Mouse (Mus musculus): Measurements from ENCODE around the gene Nectin2. TPM values are rescaled to one million over a fixed set of nuclear protein-coding genes. Genes with fewer than 3 reads are reported as not detected.

Gene Nectin2
- polyA plus RNA-seq, 1 experiment from 2014 or later = 86.6 TPM

GRCm38 (mm10) chr7:19768251-19768650 lies 18.0 kb upstream of the Nectin2 start:
- Histone ChIP-seq H3K4me2 (replicated peaks) (peak overlapping the region; percentile 65), H3K4me3 (replicated peaks) (peak overlapping the region; percentile 46), H3K36me3 (peaks cover 21% of the 10 kb centered on the region), H3K9ac (no peak overlapping the region; the same call in 1 of the 2 replicates), H3K27ac (replicated peaks) (no peak overlapping the region), H3K4me1 (peaks cover 29% of the 10 kb centered on the region), H3K9me3 (replicated peaks) (no peaks in the 10 kb centered on the region), H3K27me3 (no peaks in the 10 kb centered on the region)
- WGBS = 54% methylated on average over 14 of the region's 14 CpGs
- ATAC-seq (ENCODE audit: insufficient number of reproducible peaks, low FRiP score, low TSS enrichment, low read depth) = no peak

- no peak overlapping the region for H3K9ac ChIP-seq
- peaks cover 33% of the 10 kb centered on the region for H3K36me3 ChIP-seq
- H3K27me3 ChIP-seq = no peaks in the 10 kb centered on the region
- no peak overlapping the region for H3K27ac ChIP-seq (replicated peaks)
- no peak overlapping the region for H3K4me3 ChIP-seq (replicated peaks)
- peaks cover 9% of the 10 kb centered on the region for H3K4me1 ChIP-seq
- 89% methylated on average over 9 of the region's 9 CpGs for WGBS
- no peak for ATAC-seq (ENCODE audit: insufficient number of reproducible peaks, low FRiP score, low TSS enrichment, low read depth)
- H3K4me2 ChIP-seq (replicated peaks) = no peak overlapping the region
- H3K9me3 ChIP-seq (replicated peaks) = no peaks in the 10 kb centered on the region
Measured at GRCm38 (mm10) chr7:19764581-19764980, 14.3 kb upstream of the Nectin2 start.

- no peak overlapping the region for H3K27ac ChIP-seq (replicated peaks)
- 70% methylated on average over 13 of the region's 13 CpGs for WGBS
- no peak for ATAC-seq (ENCODE audit: insufficient number of reproducible peaks, low FRiP score, low TSS enrichment, low read depth)
Measured at GRCm38 (mm10) chr7:19763829-19764477, 13.7 kb upstream of the Nectin2 start.

GRCm38 (mm10) chr7:19762283-19762682 lies 12.0 kb upstream of the Nectin2 start:
- Histone ChIP-seq H3K4me2 (replicated peaks) (no peak overlapping the region), H3K9ac (no peak overlapping the region), H3K27me3 (no peaks in the 10 kb centered on the region), H3K4me3 (replicated peaks) (no peak overlapping the region), H3K4me1 (no peaks in the 10 kb centered on the region), H3K27ac (replicated peaks) (no peak overlapping the region), H3K9me3 (replicated peaks) (no peaks in the 10 kb centered on the region), H3K36me3 (peaks cover 51% of the 10 kb centered on the region)
- WGBS = 81% methylated on average over 11 of the region's 11 CpGs
- ATAC-seq (ENCODE audit: insufficient number of reproducible peaks, low FRiP score, low TSS enrichment, low read depth) = no peak

More at GRCm38 (mm10) chr7:19763829-19764477, 13.7 kb upstream of the Nectin2 start:
- no peak overlapping the region for H3K4me2 ChIP-seq (replicated peaks)
- H3K9me3 ChIP-seq (replicated peaks) = no peaks in the 10 kb centered on the region
- no peak overlapping the region for H3K9ac ChIP-seq
- H3K27me3 ChIP-seq = no peaks in the 10 kb centered on the region
- peaks cover 3% of the 10 kb centered on the region for H3K4me1 ChIP-seq
- peaks cover 39% of the 10 kb centered on the region for H3K36me3 ChIP-seq
- no peak overlapping the region for H3K4me3 ChIP-seq (replicated peaks)

- WGBS = 85% methylated on average over 13 of the region's 13 CpGs
- Histone ChIP-seq H3K4me3 (replicated peaks) (no peak overlapping the region), H3K27ac (replicated peaks) (no peak overlapping the region), H3K36me3 (peaks cover 43% of the 10 kb centered on the region), H3K4me1 (peaks cover 6% of the 10 kb centered on the region; the same call in 1 of the 2 replicates), H3K9ac (no peak overlapping the region), H3K4me2 (replicated peaks) (no peak overlapping the region), H3K9me3 (replicated peaks) (no peaks in the 10 kb centered on the region), H3K27me3 (no peaks in the 10 kb centered on the region)
- no peak for ATAC-seq (ENCODE audit: insufficient number of reproducible peaks, low FRiP score, low TSS enrichment, low read depth)
Measured at GRCm38 (mm10) chr7:19760021-19760420, 9.7 kb upstream of the Nectin2 start.

- no peak for ATAC-seq (ENCODE audit: insufficient number of reproducible peaks, low FRiP score, low TSS enrichment, low read depth)
- H3K36me3 ChIP-seq = peaks cover 35% of the 10 kb centered on the region
Measured at GRCm38 (mm10) chr7:19758623-19759022, 8.3 kb upstream of the Nectin2 start.

GRCm38 (mm10) chr7:19755851-19756786 lies 5.8 kb upstream of the Nectin2 start:
- H3K4me2 ChIP-seq (replicated peaks) = no peak overlapping the region
- H3K4me3 ChIP-seq (replicated peaks) = no peak overlapping the region
- H3K36me3 ChIP-seq = peaks cover 29% of the 10 kb centered on the region
- ATAC-seq (ENCODE audit: insufficient number of reproducible peaks, low FRiP score, low TSS enrichment, low read depth) = no peak
- H3K9ac ChIP-seq = no peak overlapping the region
- H3K27ac ChIP-seq (replicated peaks) = 0 out of 2 replicates have a peak overlapping the region, but pooled peaks have one; percentile 25
- H3K9me3 ChIP-seq (replicated peaks) = no peaks in the 10 kb centered on the region
- no peaks in the 10 kb centered on the region for H3K27me3 ChIP-seq
- 70% methylated on average over 23 of the region's 24 CpGs for WGBS
- H3K4me1 ChIP-seq = peaks cover 11% of the 10 kb centered on the region

More at GRCm38 (mm10) chr7:19758623-19759022, 8.3 kb upstream of the Nectin2 start:
- no peak overlapping the region for H3K9ac ChIP-seq
- WGBS = 90% methylated on average over 13 of the region's 13 CpGs
- no peak overlapping the region for H3K4me3 ChIP-seq (replicated peaks)
- no peaks in the 10 kb centered on the region for H3K9me3 ChIP-seq (replicated peaks)
- H3K27me3 ChIP-seq = no peaks in the 10 kb centered on the region
- no peak overlapping the region for H3K27ac ChIP-seq (replicated peaks)
- H3K4me2 ChIP-seq (replicated peaks) = no peak overlapping the region
- H3K4me1 ChIP-seq = peaks cover 7% of the 10 kb centered on the region; the same call in 1 of the 2 replicates

GRCm38 (mm10) chr7:19755008-19755407 lies 4.7 kb upstream of the Nectin2 start:
- H3K27ac ChIP-seq (replicated peaks) = no peak overlapping the region
- no peak overlapping the region for H3K4me2 ChIP-seq (replicated peaks)
- no peak overlapping the region for H3K9ac ChIP-seq
- no peak for ATAC-seq (ENCODE audit: insufficient number of reproducible peaks, low FRiP score, low TSS enrichment, low read depth)
- 82% methylated on average over 2 of the region's 2 CpGs for WGBS
- H3K27me3 ChIP-seq = no peaks in the 10 kb centered on the region
- peaks cover 26% of the 10 kb centered on the region for H3K36me3 ChIP-seq
- peaks cover 20% of the 10 kb centered on the region for H3K4me1 ChIP-seq
- H3K9me3 ChIP-seq (replicated peaks) = no peaks in the 10 kb centered on the region
- H3K4me3 ChIP-seq (replicated peaks) = no peak overlapping the region

- 0 out of 2 replicates have a peak overlapping the region, but pooled peaks have one; percentile 7 for H3K27ac ChIP-seq (replicated peaks)
- no peak overlapping the region for H3K4me3 ChIP-seq (replicated peaks)
- H3K4me2 ChIP-seq (replicated peaks) = no peak overlapping the region
- 66% methylated on average over 1 of the region's 1 CpGs for whole genome bisulfite sequencing
- no peak overlapping the region for H3K9ac ChIP-seq
- peaks cover 17% of the 10 kb centered on the region for H3K36me3 ChIP-seq
- no peaks in the 10 kb centered on the region for H3K9me3 ChIP-seq (replicated peaks)
- no peak for ATAC-seq (ENCODE audit: insufficient number of reproducible peaks, low FRiP score, low TSS enrichment, low read depth)
- peaks cover 20% of the 10 kb centered on the region for H3K4me1 ChIP-seq
- H3K27me3 ChIP-seq = no peaks in the 10 kb centered on the region
Measured at GRCm38 (mm10) chr7:19754065-19754464, 3.8 kb upstream of the Nectin2 start.

- Histone ChIP-seq H3K36me3 (peaks cover 13% of the 10 kb centered on the region), H3K4me1 (peaks cover 20% of the 10 kb centered on the region), H3K9ac (no peak overlapping the region), H3K4me3 (replicated peaks) (no peak overlapping the region), H3K9me3 (replicated peaks) (no peaks in the 10 kb centered on the region), H3K27me3 (no peaks in the 10 kb centered on the region), H3K27ac (replicated peaks) (peak overlapping the region; percentile 7; the same call in 1 of the 2 replicates), H3K4me2 (replicated peaks) (no peak overlapping the region)
- ATAC-seq (ENCODE audit: insufficient number of reproducible peaks, low FRiP score, low TSS enrichment, low read depth) = no peak
- WGBS = 58% methylated on average over 7 of the region's 7 CpGs
Measured at GRCm38 (mm10) chr7:19753587-19753986, 3.3 kb upstream of the Nectin2 start.

GRCm38 (mm10) chr7:19752652-19753051 lies 2.4 kb upstream of the Nectin2 start:
- no peak overlapping the region for H3K27ac ChIP-seq (replicated peaks)
- no peak overlapping the region for H3K9ac ChIP-seq
- H3K9me3 ChIP-seq (replicated peaks) = no peaks in the 10 kb centered on the region
- peaks cover 5% of the 10 kb centered on the region; the same call in 1 of the 2 replicates for H3K36me3 ChIP-seq
- peaks cover 28% of the 10 kb centered on the region for H3K4me1 ChIP-seq
- no peak overlapping the region for H3K4me3 ChIP-seq (replicated peaks)
- no peaks in the 10 kb centered on the region for H3K27me3 ChIP-seq
- no peak for ATAC-seq (ENCODE audit: insufficient number of reproducible peaks, low FRiP score, low TSS enrichment, low read depth)
- no peak overlapping the region for H3K4me2 ChIP-seq (replicated peaks)
- WGBS = 73% methylated on average over 8 of the region's 8 CpGs
